Mouse (Mus musculus): ENCODE measurements around the gene Crybb1. TPM values are rescaled to one million over a fixed set of nuclear protein-coding genes. Genes with fewer than 3 reads are reported as not detected.

Gene Crybb1
- total and polyA plus RNA-seq, 3 experiments: not detected

GRCm38 (mm10) chr5:112288193-112289141 is 32.9 kb downstream of the Crybb1 start:
- ATAC-seq (ENCODE audit: extremely low read depth, insufficient number of reproducible peaks, low FRiP score, poor library complexity, severe bottlenecking) (no peak), DNase-seq (ENCODE audit: low spot score) (no peak)
- Histone ChIP-seq H3K4me3 (ENCODE audit: low read depth, low read length) (peak overlapping the region; percentile 43; the same call in 1 of the 2 replicates), H3K4me1 (ENCODE audit: insufficient read depth, low read depth, low read length) (peaks cover 98% of the 10 kb centered on the region), H3K27me3 (ENCODE audit: insufficient read depth, low read length) (no peaks in the 10 kb centered on the region), H3K9me3 (replicated peaks) (no peaks in the 10 kb centered on the region), H3K36me3 (replicated peaks) (peaks cover 86% of the 10 kb centered on the region)
- TF ChIP-seq POLR2AphosphoS5 (IDR thresholded peaks at IDR 0.05; ENCODE audit: insufficient replicate concordance, low read depth, low read length) (no peak), GATA2 (IDR thresholded peaks at IDR 0.05; ENCODE audit: borderline replicate concordance, low read depth, low read length) (no peak), GATA1 (IDR thresholded peaks at IDR 0.05; ENCODE audit: borderline replicate concordance, low read length) (no peak), TAL1 (conservative IDR thresholded peaks at IDR 0.05; ENCODE audit: low read depth, low read length) (no peak), CTCF (IDR thresholded peaks at IDR 0.05; ENCODE audit: low read depth, low read length) (no peak)

GRCm38 (mm10) chr5:112289236-112289635 is 33.6 kb downstream of the Crybb1 start:
- no peak for TF ChIP-seq GATA1 (IDR thresholded peaks at IDR 0.05; ENCODE audit: borderline replicate concordance, low read length)
- TF ChIP-seq CTCF (IDR thresholded peaks at IDR 0.05; ENCODE audit: low read depth, low read length): no peak
- no peak for TF ChIP-seq GATA2 (IDR thresholded peaks at IDR 0.05; ENCODE audit: borderline replicate concordance, low read depth, low read length)
- no peak for TF ChIP-seq POLR2AphosphoS5 (IDR thresholded peaks at IDR 0.05; ENCODE audit: insufficient replicate concordance, low read depth, low read length)
- no peak for TF ChIP-seq TAL1 (conservative IDR thresholded peaks at IDR 0.05; ENCODE audit: low read depth, low read length)
- no peaks in the 10 kb centered on the region for H3K9me3 ChIP-seq (replicated peaks)
- DNase-seq (ENCODE audit: low spot score) (no peak), ATAC-seq (ENCODE audit: extremely low read depth, insufficient number of reproducible peaks, low FRiP score, poor library complexity, severe bottlenecking) (no peak)
- no peaks in the 10 kb centered on the region for H3K27me3 ChIP-seq (ENCODE audit: insufficient read depth, low read length)
- H3K4me3 ChIP-seq (ENCODE audit: low read depth, low read length): no peak overlapping the region; the same call in 1 of the 2 replicates
- H3K4me1 ChIP-seq (ENCODE audit: insufficient read depth, low read depth, low read length): peaks cover 98% of the 10 kb centered on the region
- H3K36me3 ChIP-seq (replicated peaks): peaks cover 83% of the 10 kb centered on the region

GRCm38 (mm10) chr5:112289819-112290535 is 34.4 kb downstream of the Crybb1 start:
- H3K4me1 ChIP-seq (ENCODE audit: insufficient read depth, low read depth, low read length): peaks cover 98% of the 10 kb centered on the region
- ATAC-seq (ENCODE audit: extremely low read depth, insufficient number of reproducible peaks, low FRiP score, poor library complexity, severe bottlenecking) (no peak), DNase-seq (ENCODE audit: low spot score) (no peak)
- H3K9me3 ChIP-seq (replicated peaks): no peaks in the 10 kb centered on the region
- H3K4me3 ChIP-seq (ENCODE audit: low read depth, low read length): no peak overlapping the region
- H3K36me3 ChIP-seq (replicated peaks): peaks cover 83% of the 10 kb centered on the region
- no peak for TF ChIP-seq GATA1 (IDR thresholded peaks at IDR 0.05; ENCODE audit: borderline replicate concordance, low read length)
- TF ChIP-seq GATA2 (IDR thresholded peaks at IDR 0.05; ENCODE audit: borderline replicate concordance, low read depth, low read length): no peak
- TF ChIP-seq POLR2AphosphoS5 (IDR thresholded peaks at IDR 0.05; ENCODE audit: insufficient replicate concordance, low read depth, low read length): no peak
- TF ChIP-seq TAL1 (conservative IDR thresholded peaks at IDR 0.05; ENCODE audit: low read depth, low read length): no peak
- TF ChIP-seq CTCF (IDR thresholded peaks at IDR 0.05; ENCODE audit: low read depth, low read length): no peak
- H3K27me3 ChIP-seq (ENCODE audit: insufficient read depth, low read length): no peaks in the 10 kb centered on the region

GRCm38 (mm10) chr5:112290536-112290880 is 34.9 kb downstream of the Crybb1 start:
- H3K36me3 ChIP-seq (replicated peaks): peaks cover 83% of the 10 kb centered on the region
- H3K4me1 ChIP-seq (ENCODE audit: insufficient read depth, low read depth, low read length): peaks cover 98% of the 10 kb centered on the region
- no peaks in the 10 kb centered on the region for H3K27me3 ChIP-seq (ENCODE audit: insufficient read depth, low read length)
- no peak overlapping the region for H3K4me3 ChIP-seq (ENCODE audit: low read depth, low read length)
- no peak for ATAC-seq (ENCODE audit: extremely low read depth, insufficient number of reproducible peaks, low FRiP score, poor library complexity, severe bottlenecking)
- no peaks in the 10 kb centered on the region for H3K9me3 ChIP-seq (replicated peaks)
- no peak for TF ChIP-seq GATA1 (IDR thresholded peaks at IDR 0.05; ENCODE audit: borderline replicate concordance, low read length)
- TF ChIP-seq POLR2AphosphoS5 (IDR thresholded peaks at IDR 0.05; ENCODE audit: insufficient replicate concordance, low read depth, low read length): no peak
- no peak for TF ChIP-seq CTCF (IDR thresholded peaks at IDR 0.05; ENCODE audit: low read depth, low read length)
- TF ChIP-seq TAL1 (conservative IDR thresholded peaks at IDR 0.05; ENCODE audit: low read depth, low read length): no peak
- TF ChIP-seq GATA2 (IDR thresholded peaks at IDR 0.05; ENCODE audit: borderline replicate concordance, low read depth, low read length): no peak
- no peak for DNase-seq (ENCODE audit: low spot score)

- no peak for ATAC-seq (ENCODE audit: extremely low read depth, insufficient number of reproducible peaks, low FRiP score, poor library complexity, severe bottlenecking)
- Histone ChIP-seq H3K4me3 (ENCODE audit: low read depth, low read length) (no peak overlapping the region), H3K36me3 (replicated peaks) (peaks cover 86% of the 10 kb centered on the region), H3K9me3 (replicated peaks) (no peaks in the 10 kb centered on the region), H3K4me1 (ENCODE audit: insufficient read depth, low read depth, low read length) (peaks cover 98% of the 10 kb centered on the region), H3K27me3 (ENCODE audit: insufficient read depth, low read length) (no peaks in the 10 kb centered on the region)
- no peak for DNase-seq (ENCODE audit: low spot score)
- no peak for TF ChIP-seq GATA1 (IDR thresholded peaks at IDR 0.05; ENCODE audit: borderline replicate concordance, low read length)
- no peak for TF ChIP-seq POLR2AphosphoS5 (IDR thresholded peaks at IDR 0.05; ENCODE audit: insufficient replicate concordance, low read depth, low read length)
- TF ChIP-seq GATA2 (IDR thresholded peaks at IDR 0.05; ENCODE audit: borderline replicate concordance, low read depth, low read length): no peak
- no peak for TF ChIP-seq TAL1 (conservative IDR thresholded peaks at IDR 0.05; ENCODE audit: low read depth, low read length)
- no peak for TF ChIP-seq CTCF (IDR thresholded peaks at IDR 0.05; ENCODE audit: low read depth, low read length)
Observed at GRCm38 (mm10) chr5:112291866-112292265, 36.3 kb downstream of the Crybb1 start.

Measured in G1E (cell line).